In genomic region chr10:73098966-73099845, GRCm38 (mm10) we compare ENCODE assay signal across 8 mouse cellular contexts. TPM values are rescaled to one million over a fixed set of nuclear protein-coding genes. Genes with fewer than 3 reads are reported as not detected.
DNase-seq lines count a peak whose midpoint lies in the region; ATAC-seq and TF ChIP-seq lines count a peak whose summit lies in the region.

TSS of gene Pcdh15 (plus strand) at chr10:73099342.

- peaks cover 4% of the 10 kb centered on the region; the same call in 1 of the 2 replicates for H3K9me3 ChIP-seq in heart, embryonic 14.5 days (ENCODE audit: control insufficient read depth, low read length)
- H3K9me3 ChIP-seq in neural tube, embryonic 11.5 days (ENCODE audit: control insufficient read depth, low read length): no peaks in the 10 kb centered on the region

- H3K36me3 ChIP-seq in heart, embryonic 14.5 days (ENCODE audit: control insufficient read depth, insufficient read depth, low read length): no peaks in the 10 kb centered on the region
- H3K36me3 ChIP-seq in neural tube, embryonic 11.5 days (ENCODE audit: control insufficient read depth, insufficient read depth, low read length): no peaks in the 10 kb centered on the region

- peak within 1 kb of the TSS; percentile 54 to 61 for H3K4me3 ChIP-seq in heart, embryonic 14.5 days (ENCODE audit: control insufficient read depth in 1 of 2, insufficient read depth in 1 of 2, low read depth in 1 of 2, low read length in 2 of 2)
- H3K4me3 ChIP-seq in neural tube, embryonic 11.5 days (ENCODE audit: low read depth, low read length): peak within 1 kb of the TSS; percentile 60

- peak within 1 kb of the TSS; percentile 59 for H3K9ac ChIP-seq in heart, embryonic 14.5 days (ENCODE audit: low read length)
- H3K9ac ChIP-seq in neural tube, embryonic 11.5 days (ENCODE audit: low read length): peak within 1 kb of the TSS; percentile 56

- DNase-seq in heart, adult 8-10 months (ENCODE audit: low spot score): no peak
- DNase-seq in brain, embryonic 14.5 days (ENCODE audit: low read depth): peak; percentile 60
- peak in 1 of 2 experiments; percentile 33 for DNase-seq in left cerebral cortex, postnatal 14 days (ENCODE audit: low spot score in 2 of 2)
- peak; percentile 44 for DNase-seq in neural tube, embryonic 11.5 days (ENCODE audit: low spot score)

- peak within 1 kb of the TSS; percentile 96 for H3K4me2 ChIP-seq in heart, embryonic 14.5 days (ENCODE audit: low read length)
- H3K4me2 ChIP-seq in neural tube, embryonic 11.5 days (ENCODE audit: low read depth): peak within 1 kb of the TSS; percentile 95

- no peak for ATAC-seq in heart, embryonic 14.5 days (ENCODE audit: insufficient number of reproducible peaks, insufficient read depth, low FRiP score, low read depth)
- ATAC-seq in frontal cortex, adult (ENCODE audit: low TSS enrichment): peak; percentile 4
- peak; percentile 43 for ATAC-seq in neural tube, embryonic 11.5 days (ENCODE audit: insufficient read depth, low FRiP score, low TSS enrichment)
- no peak for ATAC-seq in granulocyte monocyte progenitor cell, adult 5-6 weeks (replicated peaks; ENCODE audit: poor library complexity, severe bottlenecking)
- ATAC-seq in inflammation-experienced regulatory T-cells, adult 6 months: no peak

- peaks cover 4 to 6% of the 10 kb centered on the region in 2 experiments; a peak in 2 of 4 replicates for H3K4me1 ChIP-seq in heart, embryonic 14.5 days (ENCODE audit: control insufficient read depth in 2 of 2, insufficient read depth in 2 of 2, low read length in 2 of 2)
- H3K4me1 ChIP-seq in neural tube, embryonic 11.5 days (ENCODE audit: control insufficient read depth, insufficient read depth, low read length): 0 out of 2 replicates have a peak, but pooled peaks cover 3% of the 10 kb centered on the region

- WGBS in heart, embryonic 14.5 days: 2% methylated on average over 76 of the region's 79 CpGs
- WGBS in neural tube, embryonic 11.5 days: 1% methylated on average over 64 of the region's 79 CpGs

- no peak for TF ChIP-seq POLR2A in brain, embryonic 14.5 days (IDR thresholded peaks at IDR 0.05; ENCODE audit: borderline replicate concordance, extremely low read depth, insufficient read depth, insufficient read length, poor library complexity, severe bottlenecking)

- no peak within 1 kb of the TSS for H3K27ac ChIP-seq in heart, embryonic 14.5 days (replicated peaks in 1 of 2; ENCODE audit: control insufficient read depth in 1 of 2, insufficient read depth in 1 of 2, low read depth in 2 of 2, low read length in 2 of 2)
- H3K27ac ChIP-seq in neural tube, embryonic 11.5 days (ENCODE audit: low read depth, low read length): no peak within 1 kb of the TSS

- peaks cover 61% of the 10 kb centered on the region for H3K27me3 ChIP-seq in heart, embryonic 14.5 days (ENCODE audit: control insufficient read depth, insufficient read depth, low read length)
- H3K27me3 ChIP-seq in neural tube, embryonic 11.5 days (ENCODE audit: control insufficient read depth, insufficient read depth, low read length): peaks cover 36% of the 10 kb centered on the region

- intact Hi-C loops in left cerebral cortex, postnatal 14 days (cut with DNase I): loop anchor here (5.0 kb wide), 2 partner anchors 442 to 1617 kb away; no protein-coding TSS in a partner anchor

- no peak for TF ChIP-seq CTCF in brain, embryonic 14.5 days (IDR thresholded peaks at IDR 0.05; ENCODE audit: borderline replicate concordance, extremely low read depth, insufficient read depth, insufficient read length)

RNA-seq across cellular contexts. Expression of gene Pcdh15, which starts in this region (rescaled TPM):
- 0.49 and 0.70 TPM in 2 replicates for polyA plus RNA-seq in heart, embryonic 14.5 days (2014; fragmentation: Nextera tagmentation; extraction: Ambion mirVana)
- total RNA-seq in heart, adult 8-10 months (2022): 1 to 10 TPM in 1 of 4 experiments, under 1 TPM in 3; 0.69 to 1.2 (median 0.92) TPM
- 5.5 and 10.1 TPM in 2 replicates for polyA plus RNA-seq in brain, embryonic 14.5 days (2012; rRNA removed)
- 10 to 100 TPM; 32.2 to 32.8 TPM for total RNA-seq in left cerebral cortex, postnatal 14 days (2021)
- 1.9 and 2.4 TPM in 2 replicates for polyA plus RNA-seq in neural tube, embryonic 11.5 days (2014; fragmentation: Nextera tagmentation; extraction: Ambion mirVana)
- not detected in 2 replicates for total RNA-seq in granulocyte monocyte progenitor cell, adult 5-6 weeks (2014; fragmentation: Nextera tagmentation)
- total RNA-seq in granulocyte monocyte progenitor cell, adult 5-6 weeks (2017): not detected in 2 replicates
- under 1 TPM in 1 of 3 experiments, not detected in 2; 0.32 TPM for polyA plus RNA-seq in inflammation-experienced regulatory T-cells, adult 6 months (2017; shearing (Covaris generic))

Comparison
In these comparisons a context has a peak if more than half of its experiments do, and no peak if none do; other contexts are left out.
1. RNA of gene Pcdh15 (total RNA-seq): 32.2 to 32.8 TPM in left cerebral cortex, postnatal 14 days; 0.69 to 1.2 TPM in heart, adult 8-10 months and not detected in granulocyte monocyte progenitor cell, adult 5-6 weeks; every median in the first group is over 10 times any median in the second.
2. ATAC-seq: peak in frontal cortex, adult (single experiment) and neural tube, embryonic 11.5 days (single experiment); none in heart, embryonic 14.5 days (single experiment), granulocyte monocyte progenitor cell, adult 5-6 weeks (single experiment) and inflammation-experienced regulatory T-cells, adult 6 months (single experiment).